Mouse (Mus musculus) kidney, adult 2 months (tissue): ENCODE results near the gene Pkn3.

Experiments
- CTCF ChIP-seq: fragments of 200-500 bp; conservative IDR thresholded peaks from 2 replicates; pipeline ENCODE4 v1.5.1; 2011; ENCODE audit warnings: low read depth, mild to moderate bottlenecking, control low read depth, low read length, moderate library complexity, mixed read lengths; ENCODE audit not compliant: insufficient read depth, insufficient read length
- POLR2A ChIP-seq: fragments of 200-500 bp; IDR thresholded peaks from one replicate; pipeline ENCODE4 v1.6.1; 2011; ENCODE audit warnings: low read depth, low read length, control low read depth

DNA sequence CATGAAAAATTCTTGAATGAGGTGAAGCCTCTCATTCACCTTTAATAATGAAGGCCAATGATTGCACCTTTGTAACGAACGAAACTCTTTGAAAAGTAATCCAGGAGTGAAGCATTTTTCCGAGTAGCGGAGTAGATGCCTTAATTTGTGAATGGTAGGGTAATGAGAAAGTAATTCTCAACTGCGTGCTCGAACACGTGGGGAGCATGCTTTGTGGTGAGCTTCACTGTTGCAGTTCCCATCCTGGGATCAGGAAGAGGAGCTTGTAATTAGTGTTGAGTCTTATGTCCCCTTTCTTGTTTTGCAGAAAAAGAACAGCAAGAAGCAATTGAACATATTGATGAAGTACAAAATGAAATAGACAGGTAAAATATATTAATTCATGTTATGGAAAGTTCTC is 9.5 kb upstream of the Pkn3 start:
- TF ChIP-seq POLR2A (no peak), CTCF (no peak)
